Mouse (Mus musculus) cerebellum, postnatal 4 days (tissue): Measurements from ENCODE around the gene Ldlr.
A peak's percentile ranks its signal among the peaks of the same experiment; 100 is the strongest.
"Not testable (repeated sequence)": the region's sequence is repeated elsewhere in the genome, so short reads cannot be mapped to it uniquely, and the experiment has no call there.

Experiments used
- DNase-seq, 2 experiments: peaks; one replicate each; pipeline ENCODE4 v3.0.0; 2022; ENCODE audit warnings: low spot score in 2 of 2, mixed read lengths in 1 of 2

Gene Ldlr

GRCm38 (mm10) chr9:21754516-21755321 is 31.4 kb downstream of the Ldlr start:
- DNase-seq: no peak

- no peak for DNase-seq
These were observed 35.6 kb downstream of the Ldlr start for GRCm38 (mm10) chr9:21758576-21759529.

- no peak for DNase-seq
These were observed 36.4 kb downstream of the Ldlr start for GRCm38 (mm10) chr9:21759718-21760117.

GRCm38 (mm10) chr9:21760155-21761088 is 37.1 kb downstream of the Ldlr start, which contains the start of gene Spc24:
TSS of gene Spc24 (minus strand) at chr9:21760303.
- DNase-seq: peak; percentile 95 to 98

GRCm38 (mm10) chr9:21762135-21762534 is 38.9 kb downstream of the Ldlr start:
- DNase-seq: no peak

GRCm38 (mm10) chr9:21764084-21764999 is 41.1 kb downstream of the Ldlr start:
- DNase-seq: no peak

GRCm38 (mm10) chr9:21767896-21768295 is 44.6 kb downstream of the Ldlr start:
- no peak for DNase-seq

- DNase-seq: no peak
These were observed 45.5 kb downstream of the Ldlr start for GRCm38 (mm10) chr9:21768511-21769411.

GRCm38 (mm10) chr9:21769558-21770183 is 46.4 kb downstream of the Ldlr start:
- no peak for DNase-seq

GRCm38 (mm10) chr9:21773396-21773795 is 50.1 kb downstream of the Ldlr start:
- DNase-seq: not testable (repeated sequence)

- DNase-seq: no peak
These were observed 51.1 kb downstream of the Ldlr start for GRCm38 (mm10) chr9:21774353-21774752.

GRCm38 (mm10) chr9:21777726-21778125 is 54.4 kb downstream of the Ldlr start:
- no peak for DNase-seq

- no peak for DNase-seq
These were observed 58.6 kb downstream of the Ldlr start for GRCm38 (mm10) chr9:21781657-21782468.

GRCm38 (mm10) chr9:21784517-21785307 is 61.4 kb downstream of the Ldlr start:
- DNase-seq: no peak

GRCm38 (mm10) chr9:21786309-21786708 is 63.0 kb downstream of the Ldlr start:
- DNase-seq: not testable (repeated sequence)

GRCm38 (mm10) chr9:21786906-21787305 is 63.6 kb downstream of the Ldlr start:
- DNase-seq: peak in 1 of 2 experiments; percentile 58

GRCm38 (mm10) chr9:21787654-21788053 is 64.4 kb downstream of the Ldlr start:
- DNase-seq: no peak
